In genomic region chr11:115824813-115825212, GRCm38 (mm10) we compare ENCODE assay signal across 9 mouse cellular contexts. TPM values are rescaled to one million over a fixed set of nuclear protein-coding genes. Genes with fewer than 3 reads are reported as not detected.
DNase-seq lines count a peak whose midpoint lies in the region; ATAC-seq and TF ChIP-seq lines count a peak whose summit lies in the region.
"Had no signal": no experiment of that assay in that cellular context is flagged by ENCODE, and none has a peak within 500 bp of the region (broad histone marks: within the 10 kb centered on the region; RNA-seq: fewer than 3 reads in every experiment).

No protein-coding gene starts in this region.

- in situ Hi-C loops in ES-E14 (cut with MboI; ENCODE audit: low sequenced_read_pairs in 2 of 2, unreplicated experiment in 2 of 2), result no loop called here

- no peak for TF ChIP-seq CTCF in liver, postnatal 0 days (IDR thresholded peaks at IDR 0.05; ENCODE audit: low read depth)

- H3K9ac ChIP-seq in heart, embryonic 15.5 days, result peak overlapping the region; percentile 79; the same call in 1 of the 2 replicates
- peak overlapping the region; percentile 75 for H3K9ac ChIP-seq in ES-E14 (ENCODE audit: insufficient read depth, low read depth, low read length, poor library complexity, severe bottlenecking)
- H3K9ac ChIP-seq in liver, postnatal 0 days (replicated peaks), result peak overlapping the region; percentile 82; the same call in 1 of the 2 replicates

- TF ChIP-seq EP300 in liver, postnatal 0 days (IDR thresholded peaks at IDR 0.05; ENCODE audit: low read depth), result no peak

- peak overlapping the region; percentile 94 for H3K4me3 ChIP-seq in heart, embryonic 15.5 days
- H3K4me3 ChIP-seq in ES-E14 (ENCODE audit: insufficient read depth in 1 of 2, low read depth in 1 of 2, low read length in 2 of 2, poor library complexity in 1 of 2, severe bottlenecking in 1 of 2), result peak overlapping the region; percentile 75 to 95
- peak overlapping the region; percentile 80 for H3K4me3 ChIP-seq in hindbrain, embryonic 10.5 days
- peak overlapping the region; percentile 77 for H3K4me3 ChIP-seq in liver, postnatal 0 days (ENCODE audit: low read depth, low read length)

- H3K27me3 ChIP-seq in heart, embryonic 15.5 days, result no peaks in the 10 kb centered on the region
- peaks cover 83% of the 10 kb centered on the region for H3K27me3 ChIP-seq in hindbrain, embryonic 10.5 days (ENCODE audit: insufficient read depth, poor library complexity, severe bottlenecking)
- 0 out of 2 replicates have a peak, but pooled peaks cover 2% of the 10 kb centered on the region for H3K27me3 ChIP-seq in liver, postnatal 0 days (ENCODE audit: insufficient read depth, low read length)

- no peak overlapping the region; the same call in 1 of the 2 replicates for H3K27ac ChIP-seq in heart, embryonic 15.5 days
- H3K27ac ChIP-seq in ES-E14 (ENCODE audit: insufficient read depth, low read depth, low read length, poor library complexity, severe bottlenecking), result no peak overlapping the region
- no peak overlapping the region for H3K27ac ChIP-seq in hindbrain, embryonic 10.5 days
- H3K27ac ChIP-seq in liver, postnatal 0 days (ENCODE audit: low read depth), result peak overlapping the region; percentile 93

- H3K4me2 ChIP-seq in heart, embryonic 15.5 days, result peak overlapping the region; percentile 96
- H3K4me2 ChIP-seq in liver, postnatal 0 days (ENCODE audit: low read depth, low read length), result peak overlapping the region; percentile 99

- no peak for DNase-seq in heart, postnatal 14 days
- no peak for DNase-seq in ES-E14 (ENCODE audit: low read depth, low spot score)
- no peak for DNase-seq in hindbrain, embryonic 10.5 days (ENCODE audit: low spot score)
- no peak for DNase-seq in liver, postnatal 0 days
- DNase-seq in layer of hippocampus, adult 9-10 months (ENCODE audit: low spot score), result no peak
- DNase-seq in cerebellum, adult 18-20 months, result no peak
- DNase-seq: cerebellum, postnatal 36 days had no signal

- H3K4me1 ChIP-seq in heart, embryonic 15.5 days (replicated peaks), result peaks cover 37% of the 10 kb centered on the region
- H3K4me1 ChIP-seq in ES-E14 (ENCODE audit: control insufficient read depth in 2 of 2, insufficient read depth in 2 of 2, low read length in 2 of 2, poor library complexity in 1 of 2), result peaks cover 1 to 22% of the 10 kb centered on the region in 2 experiments; a peak in 2 of 4 replicates
- peaks cover 40% of the 10 kb centered on the region for H3K4me1 ChIP-seq in hindbrain, embryonic 10.5 days (replicated peaks)
- H3K4me1 ChIP-seq in liver, postnatal 0 days (ENCODE audit: insufficient read depth), result peaks cover 24% of the 10 kb centered on the region

- no peak for ATAC-seq in heart, embryonic 15.5 days (replicated peaks; ENCODE audit: insufficient number of reproducible peaks, insufficient read depth, low FRiP score, low read depth)
- peak; percentile 11; the same call in 1 of the 2 replicates for ATAC-seq in liver, postnatal 0 days
- no peak for ATAC-seq in inflammation-experienced regulatory T-cells, adult 6 months

- 20% methylated on average over 11 of the region's 11 CpGs for WGBS in heart, embryonic 15.5 days
- 18% methylated on average over 11 of the region's 11 CpGs for WGBS in hindbrain, embryonic 10.5 days
- 20% methylated on average over 11 of the region's 11 CpGs for WGBS in liver, postnatal 0 days (ENCODE audit: insufficient replicate concordance)

- intact Hi-C loops in heart, postnatal 14 days (cut with DNase I), result loop anchor here (5.0 kb wide), 1 partner anchor 333 kb away; the partner anchor contains the start of gene Nt5c

- H3K36me3 ChIP-seq in heart, embryonic 15.5 days, result peaks cover 28% of the 10 kb centered on the region
- H3K36me3 ChIP-seq in ES-E14 (ENCODE audit: control insufficient read depth, insufficient read depth, low read length, poor library complexity, severe bottlenecking), result peaks cover 23% of the 10 kb centered on the region
- H3K36me3 ChIP-seq in hindbrain, embryonic 10.5 days, result peaks cover 32% of the 10 kb centered on the region
- peaks cover 10% of the 10 kb centered on the region; the same call in 1 of the 2 replicates for H3K36me3 ChIP-seq in liver, postnatal 0 days (replicated peaks; ENCODE audit: insufficient read depth, low read length)

- H3K9me3 ChIP-seq in heart, embryonic 15.5 days (replicated peaks), result no peaks in the 10 kb centered on the region
- H3K9me3 ChIP-seq in ES-E14 (ENCODE audit: control insufficient read depth, insufficient read depth, low read depth, low read length), result no peaks in the 10 kb centered on the region
- H3K9me3 ChIP-seq in hindbrain, embryonic 10.5 days, result no peaks in the 10 kb centered on the region
- no peaks in the 10 kb centered on the region for H3K9me3 ChIP-seq in liver, postnatal 0 days (ENCODE audit: low read length)

TF ChIP-seq in ES-E14, 5 proteins besides CTCF, POLR2A, EP300 and RAD21:
- TF ChIP-seq MAFK (IDR thresholded peaks at IDR 0.05; ENCODE audit: insufficient read depth, low read depth, low read length), result no peak
- TF ChIP-seq HCFC1 (IDR thresholded peaks at IDR 0.05; ENCODE audit: borderline replicate concordance, insufficient read depth, low read length), result no peak
- no peak for TF ChIP-seq CHD2 (IDR thresholded peaks at IDR 0.05; ENCODE audit: low read depth, low read length)
- no peak for TF ChIP-seq ZNF384 (IDR thresholded peaks at IDR 0.05; ENCODE audit: low read depth, low read length)
- TF ChIP-seq ZC3H11A (IDR thresholded peaks at IDR 0.05; ENCODE audit: borderline replicate concordance, low read depth, low read length), result no peak

RNA-seq across cellular contexts. Expression of gene Llgl2, which starts 1.0 kb away (rescaled TPM):
- polyA plus RNA-seq in heart, embryonic 15.5 days (2015; fragmentation: Nextera tagmentation; extraction: Ambion mirVana), result 12.7 and 17.2 TPM in 2 replicates
- total RNA-seq in heart, postnatal 14 days (2021), result 10 to 100 TPM; 15.0 to 18.2 TPM
- 96.5 and 145 TPM in 2 replicates for total RNA-seq in ES-E14 (2012; rRNA removed)
- 10.4 and 11.9 TPM in 2 replicates for polyA plus RNA-seq in hindbrain, embryonic 10.5 days (2016; fragmentation: Nextera tagmentation; extraction: Ambion mirVana)
- polyA plus RNA-seq in liver, postnatal 0 days (2015; fragmentation: Nextera tagmentation; extraction: Ambion mirVana), result 15.1 and 20.9 TPM in 2 replicates
- polyA plus RNA-seq in inflammation-experienced regulatory T-cells, adult 6 months (2017; shearing (Covaris generic)), result 1 to 10 TPM; 7.0 to 9.7 (median 9.6) TPM

RNA-seq across cellular contexts. Expression of gene Tsen54, which starts 10.3 kb away (rescaled TPM):
- 20.1 and 26.4 TPM in 2 replicates for polyA plus RNA-seq in heart, embryonic 15.5 days (2015; fragmentation: Nextera tagmentation; extraction: Ambion mirVana)
- 10 to 100 TPM in 1 of 2 experiments, 1 to 10 TPM in 1; 8.7 to 12.1 TPM for total RNA-seq in heart, postnatal 14 days (2021)
- 63.6 and 64.4 TPM in 2 replicates for total RNA-seq in ES-E14 (2012; rRNA removed)
- 38.1 and 41.5 TPM in 2 replicates for polyA plus RNA-seq in hindbrain, embryonic 10.5 days (2016; fragmentation: Nextera tagmentation; extraction: Ambion mirVana)
- 7.7 and 8.8 TPM in 2 replicates for polyA plus RNA-seq in liver, postnatal 0 days (2015; fragmentation: Nextera tagmentation; extraction: Ambion mirVana)
- 10 to 100 TPM in 2 of 3 experiments, 1 to 10 TPM in 1; 9.8 to 13.2 (median 10.8) TPM for polyA plus RNA-seq in inflammation-experienced regulatory T-cells, adult 6 months (2017; shearing (Covaris generic))

RNA-seq across cellular contexts. Expression of gene Caskin2, which starts 11.4 kb away (rescaled TPM):
- polyA plus RNA-seq in heart, embryonic 15.5 days (2015; fragmentation: Nextera tagmentation; extraction: Ambion mirVana), result 18.0 and 22.5 TPM in 2 replicates
- total RNA-seq in heart, postnatal 14 days (2021), result 10 to 100 TPM; 54.0 to 54.9 TPM
- 9.6 and 10.5 TPM in 2 replicates for total RNA-seq in ES-E14 (2012; rRNA removed)
- 19.0 and 21.5 TPM in 2 replicates for polyA plus RNA-seq in hindbrain, embryonic 10.5 days (2016; fragmentation: Nextera tagmentation; extraction: Ambion mirVana)
- polyA plus RNA-seq in liver, postnatal 0 days (2015; fragmentation: Nextera tagmentation; extraction: Ambion mirVana), result 3.2 and 3.3 TPM in 2 replicates
- 1 to 10 TPM in 1 of 3 experiments, under 1 TPM in 2; 0.58 to 1.2 (median 0.87) TPM for polyA plus RNA-seq in inflammation-experienced regulatory T-cells, adult 6 months (2017; shearing (Covaris generic))

RNA-seq across cellular contexts. Expression of gene Myo15b, which starts 33.4 kb away (rescaled TPM):
- 0.16 TPM in 2 replicates for polyA plus RNA-seq in heart, embryonic 15.5 days (2015; fragmentation: Nextera tagmentation; extraction: Ambion mirVana)
- total RNA-seq in heart, postnatal 14 days (2021), result under 1 TPM; 0.07 to 0.14 TPM
- total RNA-seq in ES-E14 (2012; rRNA removed), result 4.6 and 7.7 TPM in 2 replicates
- 0.19 and 0.21 TPM in 2 replicates for polyA plus RNA-seq in hindbrain, embryonic 10.5 days (2016; fragmentation: Nextera tagmentation; extraction: Ambion mirVana)
- polyA plus RNA-seq in liver, postnatal 0 days (2015; fragmentation: Nextera tagmentation; extraction: Ambion mirVana), result 2.4 and 2.7 TPM in 2 replicates
- polyA plus RNA-seq in inflammation-experienced regulatory T-cells, adult 6 months (2017; shearing (Covaris generic)), result not detected

RNA-seq across cellular contexts. Expression of gene Tmem94, which starts 59.6 kb away (rescaled TPM):
- 36.7 and 38.8 TPM in 2 replicates for polyA plus RNA-seq in heart, embryonic 15.5 days (2015; fragmentation: Nextera tagmentation; extraction: Ambion mirVana)
- 100 to 1,000 TPM; 103 to 111 TPM for total RNA-seq in heart, postnatal 14 days (2021)
- 17.7 and 32.1 TPM in 2 replicates for total RNA-seq in ES-E14 (2012; rRNA removed)
- polyA plus RNA-seq in hindbrain, embryonic 10.5 days (2016; fragmentation: Nextera tagmentation; extraction: Ambion mirVana), result 42.0 and 47.4 TPM in 2 replicates
- polyA plus RNA-seq in liver, postnatal 0 days (2015; fragmentation: Nextera tagmentation; extraction: Ambion mirVana), result 4.1 and 4.2 TPM in 2 replicates
- polyA plus RNA-seq in inflammation-experienced regulatory T-cells, adult 6 months (2017; shearing (Covaris generic)), result 10 to 100 TPM; 10.6 to 12.7 (median 11.5) TPM
